Mouse (Mus musculus) limb, embryonic 11.5 days (tissue): ENCODE data around the gene Cisd3. TPM values are rescaled to one million over a fixed set of nuclear protein-coding genes. Genes with fewer than 3 reads are reported as not detected.

Experiments used
- ATAC-seq: fragments of 200-750 bp; cut with Nextera tagmentation; 2 replicates; pipeline ENCODE4 v1.8.0; 2017; ENCODE audit warnings: low read depth; ENCODE audit not compliant: insufficient number of reproducible peaks, low FRiP score, low TSS enrichment
- DNase-seq: peaks from one replicate; pipeline ENCODE4 v3.0.0-alpha.2; 2015; ENCODE audit warnings: low spot score
- H3K27ac ChIP-seq: fragments of 300-500 bp; sonication (generic); replicated peaks from 2 replicates; pipeline ENCODE4 v1.5.1; 2014; ENCODE audit warnings: low read depth, mild to moderate bottlenecking, low read length
- H3K27me3 ChIP-seq: fragments of 300-500 bp; sonication (generic); 2 replicates; pipeline ENCODE4 v1.6.1; 2014; ENCODE audit warnings: mild to moderate bottlenecking, low read length, mixed read lengths; ENCODE audit not compliant: control insufficient read depth, insufficient read depth
- H3K36me3 ChIP-seq: fragments of 300-500 bp; sonication (generic); 2 replicates; pipeline ENCODE4 v1.6.1; 2014; ENCODE audit warnings: mild to moderate bottlenecking, low read length, moderate library complexity, mixed read lengths; ENCODE audit not compliant: control insufficient read depth, insufficient read depth
- H3K4me1 ChIP-seq: fragments of 300-500 bp; sonication (generic); 2 replicates; pipeline ENCODE4 v1.6.1; 2014; ENCODE audit warnings: low read length, mixed read lengths; ENCODE audit not compliant: control insufficient read depth, insufficient read depth
- H3K4me2 ChIP-seq: fragments of 300-500 bp; sonication (generic); 2 replicates; pipeline ENCODE4 v1.6.1; 2014; ENCODE audit warnings: low read depth, mild to moderate bottlenecking, moderate library complexity; ENCODE audit not compliant: severe bottlenecking
- H3K4me3 ChIP-seq: fragments of 300-500 bp; sonication (generic); 2 replicates; pipeline ENCODE4 v1.5.1; 2014; ENCODE audit warnings: low read depth, low read length
- H3K9ac ChIP-seq: fragments of 300-500 bp; sonication (generic); 2 replicates; pipeline ENCODE4 v1.6.1; 2014; ENCODE audit warnings: mild to moderate bottlenecking, low read length
- H3K9me3 ChIP-seq: fragments of 300-500 bp; sonication (generic); 2 replicates; pipeline ENCODE4 v1.6.1; 2016; ENCODE audit warnings: low read length; ENCODE audit not compliant: control insufficient read depth
- WGBS: fragments of 180-500 bp; shearing (Covaris S2); extraction: QIAGEN DNeasy Blood & Tissue Kit; methylation state at CpG from one replicate; pipeline ENCODE4 v1.1.7; 2014; 5-methylcytosine and 5-hydroxymethylcytosine counted together
- polyA plus RNA-seq: library from polyadenylated mRNA; unstranded; fragments of >200 nt; fragmentation: Nextera tagmentation; extraction: Ambion mirVana; gene quantifications from 2 replicates; pipeline ENCODE4 v1.2.1, GENCODE M21; 2014

Cisd3 gene
- polyA plus RNA-seq, 1 experiment from 2014 or later = 10.9 TPM

DNA sequence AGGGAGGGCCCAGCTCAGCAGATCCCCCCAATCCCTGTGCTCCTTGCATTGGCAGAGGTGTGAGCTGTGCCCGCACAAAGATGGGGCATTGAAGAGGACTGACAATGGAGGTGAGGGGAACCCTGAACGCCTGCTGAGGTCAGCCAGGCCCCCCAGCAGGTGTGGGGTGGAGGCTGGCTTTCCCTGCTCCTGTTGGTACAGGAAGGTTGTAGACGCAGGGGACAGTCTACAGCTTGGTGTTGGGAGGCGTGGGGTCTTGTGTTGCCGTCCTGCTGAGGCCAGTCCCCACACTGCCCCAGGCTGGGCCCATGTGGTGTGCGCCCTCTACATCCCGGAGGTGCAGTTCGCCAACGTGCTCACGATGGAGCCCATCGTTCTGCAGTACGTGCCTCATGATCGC lies 20.2 kb upstream of the Cisd3 start:
- no peak overlapping the region for H3K9ac ChIP-seq
- H3K27ac ChIP-seq = no peak overlapping the region
- no peak for DNase-seq
- H3K4me1 ChIP-seq = peaks cover 21% of the 10 kb centered on the region
- no peaks in the 10 kb centered on the region for H3K9me3 ChIP-seq
- peaks cover 9% of the 10 kb centered on the region; the same call in 1 of the 2 replicates for H3K27me3 ChIP-seq
- peaks cover 12% of the 10 kb centered on the region; the same call in 1 of the 2 replicates for H3K36me3 ChIP-seq
- H3K4me3 ChIP-seq = no peak overlapping the region
- ATAC-seq = no peak
- no peak overlapping the region; the same call in 1 of the 2 replicates for H3K4me2 ChIP-seq
- 92% methylated on average over 13 of the region's 13 CpGs for WGBS

- H3K4me2 ChIP-seq = no peak overlapping the region
- H3K36me3 ChIP-seq = peaks cover 18% of the 10 kb centered on the region
- H3K9ac ChIP-seq = no peak overlapping the region
- peaks cover 7% of the 10 kb centered on the region; the same call in 1 of the 2 replicates for H3K27me3 ChIP-seq
- WGBS = 91% methylated on average over 7 of the region's 7 CpGs
- DNase-seq (no peak), ATAC-seq (no peak)
- H3K4me3 ChIP-seq = no peak overlapping the region
- H3K27ac ChIP-seq = no peak overlapping the region
- peaks cover 15% of the 10 kb centered on the region for H3K4me1 ChIP-seq
- no peaks in the 10 kb centered on the region for H3K9me3 ChIP-seq
Measured at GRCm38 (mm10) chr11:97666221-97666620, 19.4 kb upstream of the Cisd3 start.

GRCm38 (mm10) chr11:97666794-97667193 lies 18.8 kb upstream of the Cisd3 start:
- Histone ChIP-seq H3K36me3 (peaks cover 18% of the 10 kb centered on the region), H3K9me3 (no peaks in the 10 kb centered on the region), H3K4me2 (no peak overlapping the region), H3K9ac (no peak overlapping the region), H3K27ac (no peak overlapping the region), H3K4me3 (no peak overlapping the region), H3K4me1 (peaks cover 10% of the 10 kb centered on the region), H3K27me3 (peaks cover 2% of the 10 kb centered on the region; the same call in 1 of the 2 replicates)
- 92% methylated on average over 15 of the region's 15 CpGs for WGBS
- DNase-seq (no peak), ATAC-seq (no peak)

DNA sequence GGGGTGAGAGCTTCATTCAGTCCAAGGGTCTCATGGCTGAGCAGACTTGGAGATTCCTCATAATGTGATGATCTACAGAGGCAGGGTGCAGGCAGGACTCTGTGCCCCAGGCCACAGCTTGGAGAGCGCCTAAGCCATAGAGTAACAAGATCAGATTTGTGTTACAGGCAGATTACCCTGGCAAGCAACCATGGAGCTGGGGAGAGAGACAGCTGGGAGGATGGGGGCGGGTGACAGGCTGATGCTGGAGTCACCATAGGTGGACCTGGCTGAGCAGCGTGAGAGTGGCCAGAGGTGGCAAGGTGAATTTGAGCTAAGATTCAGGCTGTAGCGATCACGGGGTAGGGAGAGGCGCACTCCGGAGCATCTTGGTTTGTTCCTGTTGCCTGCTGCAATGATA lies 17.5 kb upstream of the Cisd3 start:
- Histone ChIP-seq H3K27ac (no peak overlapping the region), H3K27me3 (no peaks in the 10 kb centered on the region), H3K9ac (no peak overlapping the region), H3K4me3 (no peak overlapping the region), H3K9me3 (no peaks in the 10 kb centered on the region), H3K4me1 (no peaks in the 10 kb centered on the region), H3K4me2 (no peak overlapping the region), H3K36me3 (peaks cover 22% of the 10 kb centered on the region)
- DNase-seq (no peak), ATAC-seq (no peak)
- WGBS = 92% methylated on average over 7 of the region's 7 CpGs

DNA sequence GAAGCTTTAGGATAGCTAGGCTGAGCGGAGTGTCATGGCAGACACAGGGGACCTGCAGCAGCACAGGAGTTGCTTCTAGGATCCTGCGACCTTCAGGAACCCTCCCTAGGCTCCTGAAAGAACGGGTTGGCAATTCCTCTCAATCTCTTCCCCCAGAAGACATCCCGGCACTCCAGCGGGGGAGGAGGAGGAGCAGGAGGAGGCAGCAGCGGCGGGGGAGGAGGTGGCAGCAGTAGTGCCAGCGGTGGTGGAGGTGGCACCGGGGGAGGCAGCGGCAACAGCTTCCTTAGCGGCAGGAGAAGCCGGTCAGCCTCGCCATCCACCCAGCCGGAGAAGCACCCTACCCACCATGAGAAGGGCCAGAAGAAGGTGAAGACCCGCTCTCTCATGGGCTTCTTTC lies 16.4 kb upstream of the Cisd3 start:
- 67% methylated on average over 14 of the region's 15 CpGs for WGBS
- Histone ChIP-seq H3K27ac (no peak overlapping the region), H3K9me3 (no peaks in the 10 kb centered on the region), H3K27me3 (no peaks in the 10 kb centered on the region), H3K9ac (no peak overlapping the region), H3K4me2 (no peak overlapping the region), H3K4me1 (no peaks in the 10 kb centered on the region), H3K36me3 (peaks cover 24% of the 10 kb centered on the region), H3K4me3 (no peak overlapping the region)
- DNase-seq (no peak), ATAC-seq (no peak)

- no peak overlapping the region for H3K4me3 ChIP-seq
- DNase-seq (no peak), ATAC-seq (no peak)
- no peaks in the 10 kb centered on the region for H3K27me3 ChIP-seq
- H3K4me1 ChIP-seq = no peaks in the 10 kb centered on the region
- H3K27ac ChIP-seq = no peak overlapping the region
- 45% methylated on average over 6 of the region's 6 CpGs for WGBS
- peaks cover 26% of the 10 kb centered on the region for H3K36me3 ChIP-seq
- no peaks in the 10 kb centered on the region for H3K9me3 ChIP-seq
- no peak overlapping the region for H3K4me2 ChIP-seq
- no peak overlapping the region for H3K9ac ChIP-seq
Measured at GRCm38 (mm10) chr11:97669829-97670228, 15.8 kb upstream of the Cisd3 start.

DNA sequence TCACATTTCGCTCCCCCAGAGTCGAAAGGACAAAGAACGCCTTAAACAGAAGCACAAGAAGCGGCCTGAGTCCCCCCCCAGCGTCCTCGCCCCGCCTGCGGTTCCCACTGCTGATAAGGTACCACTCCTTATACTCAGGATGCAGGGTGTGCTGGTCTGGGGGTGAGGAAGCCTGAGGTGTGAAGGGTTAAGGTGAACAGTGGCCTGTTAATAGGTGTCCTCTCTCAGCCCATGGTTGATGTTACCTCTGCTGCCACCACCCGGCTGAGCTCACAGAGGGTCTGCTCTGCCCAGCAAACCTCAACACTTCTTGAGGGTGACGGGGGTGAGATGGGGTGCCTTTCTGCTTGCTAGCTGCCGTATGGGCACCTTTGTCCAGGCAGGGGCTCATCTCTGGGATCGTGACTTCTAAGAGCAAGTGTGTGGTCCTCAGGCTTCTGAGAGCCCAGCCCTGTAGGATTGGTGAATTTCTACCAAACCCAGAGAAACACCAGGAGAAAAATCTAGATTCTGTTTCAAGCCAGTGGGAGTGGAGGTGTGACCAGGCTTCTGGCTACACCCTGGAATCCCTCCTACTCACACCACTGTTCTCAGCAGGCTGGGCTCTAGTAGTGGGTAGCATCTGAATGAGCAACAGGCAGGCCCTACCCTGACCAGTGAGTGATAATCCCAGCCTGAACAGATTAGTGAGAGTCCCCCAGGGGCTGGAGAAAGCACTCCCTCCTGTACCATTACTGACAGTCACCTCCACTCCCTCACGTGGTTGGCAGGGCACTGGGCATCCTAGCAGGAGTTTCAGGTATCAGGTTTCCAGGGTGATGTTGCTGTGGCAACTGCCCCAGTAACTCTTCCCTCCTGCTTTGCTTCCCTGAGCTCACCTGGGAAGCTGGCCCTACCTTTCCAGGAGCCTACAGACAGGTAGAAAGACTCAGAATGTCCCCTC lies 15.1 kb upstream of the Cisd3 start:
- DNase-seq = no peak
- WGBS = 74% methylated on average over 13 of the region's 13 CpGs
- no peaks in the 10 kb centered on the region for H3K27me3 ChIP-seq
- ATAC-seq = no peak
- no peaks in the 10 kb centered on the region for H3K4me1 ChIP-seq
- H3K9me3 ChIP-seq = no peaks in the 10 kb centered on the region
- no peak overlapping the region for H3K4me3 ChIP-seq
- H3K9ac ChIP-seq = no peak overlapping the region
- no peak overlapping the region for H3K4me2 ChIP-seq
- H3K27ac ChIP-seq = no peak overlapping the region
- H3K36me3 ChIP-seq = peaks cover 30% of the 10 kb centered on the region

GRCm38 (mm10) chr11:97671177-97671527 lies 14.5 kb upstream of the Cisd3 start:
- Histone ChIP-seq H3K4me2 (no peak overlapping the region), H3K27me3 (no peaks in the 10 kb centered on the region), H3K9me3 (no peaks in the 10 kb centered on the region), H3K36me3 (peaks cover 24% of the 10 kb centered on the region), H3K4me1 (no peaks in the 10 kb centered on the region), H3K27ac (no peak overlapping the region), H3K9ac (no peak overlapping the region), H3K4me3 (no peak overlapping the region)
- no peak for DNase-seq
- ATAC-seq = no peak
- WGBS = 52% methylated on average over 2 of the region's 2 CpGs
